Mouse (Mus musculus) B cell, adult 62 days (primary cell): Measurements from ENCODE around the gene Tmem207. TPM values are rescaled to one million over a fixed set of nuclear protein-coding genes. Genes with fewer than 3 reads are reported as not detected.

Source experiments
- total RNA-seq: library from RNA; stranded (reverse); gene quantifications from 4 replicates; pipeline ENCODE4 v1.2.4, GENCODE M21; 2023

The Tmem207 gene
- not detected in 4 replicates for total RNA-seq

GRCm38 (mm10) chr16:26526669-26527068 lies at the start of gene Tmem207:
TSS of gene Tmem207 (minus strand) at chr16:26526769.

GRCm38 (mm10) chr16:26462835-26463234 lies 63.7 kb downstream of the Tmem207 start, which contains the start of gene Cldn16:
TSS of gene Cldn16 (plus strand) at chr16:26463135.

Other genes with a start within 250 kb of the Tmem207 start
- not detected in 4 replicates for gene Cldn1, start 154.9 kb downstream of the Tmem207 start, total RNA-seq
- not detected in 4 replicates for gene Cldn16, start 63.6 kb downstream of the Tmem207 start, total RNA-seq
- 9.0 to 10.2 TPM (median 9.5 TPM) in 4 replicates for gene Il1rap, start 54.9 kb upstream of the Tmem207 start, total RNA-seq